Mouse (Mus musculus) cerebellum, postnatal 36 days (tissue): ENCODE measurements at regions not wholly inside any gene's neighbourhood (a gene's known extent, or its start where the extent isn't known, plus 50 kb on each side); places are given as distances from the start of the nearest gene placed in this dataset.
"Not testable (repeated sequence)": the region's sequence is repeated elsewhere in the genome, so short reads cannot be mapped to it uniquely, and the experiment has no call there.

Experiments used
- DNase-seq, 2 experiments: peaks; one replicate each; pipeline ENCODE4 v3.0.0; 2021 to 2022; ENCODE audit warnings: mixed read lengths in 2 of 2

DNA sequence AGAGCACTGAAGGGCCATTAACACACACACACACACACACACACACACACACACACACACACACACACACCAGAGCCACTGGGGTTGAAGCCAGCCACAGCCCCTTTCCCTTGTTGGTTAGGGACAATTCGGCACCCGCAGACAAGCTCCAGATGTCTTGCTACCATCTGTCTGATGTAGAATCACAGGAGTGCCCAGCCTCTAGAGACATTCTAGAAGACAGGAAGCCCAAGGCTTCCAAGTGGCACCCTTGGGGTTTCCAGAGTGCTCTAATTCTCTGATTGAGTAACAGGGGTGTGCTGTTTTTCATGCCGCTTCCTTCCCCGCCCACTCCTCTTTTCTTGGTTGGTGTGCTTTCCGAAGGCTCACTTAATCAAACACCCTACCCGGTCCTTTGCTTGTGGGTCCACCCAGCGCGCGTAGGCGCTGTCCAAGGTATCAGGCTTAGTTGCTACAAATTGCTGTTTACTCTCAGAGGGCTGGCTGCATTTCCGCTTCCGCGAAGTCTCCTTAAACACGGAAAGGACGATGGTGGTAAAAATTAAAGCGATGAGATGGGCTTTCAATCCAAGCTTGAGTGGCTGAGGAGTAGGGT, 59.5 kb upstream of the Zbtb18 start:
- no peak for DNase-seq

DNA sequence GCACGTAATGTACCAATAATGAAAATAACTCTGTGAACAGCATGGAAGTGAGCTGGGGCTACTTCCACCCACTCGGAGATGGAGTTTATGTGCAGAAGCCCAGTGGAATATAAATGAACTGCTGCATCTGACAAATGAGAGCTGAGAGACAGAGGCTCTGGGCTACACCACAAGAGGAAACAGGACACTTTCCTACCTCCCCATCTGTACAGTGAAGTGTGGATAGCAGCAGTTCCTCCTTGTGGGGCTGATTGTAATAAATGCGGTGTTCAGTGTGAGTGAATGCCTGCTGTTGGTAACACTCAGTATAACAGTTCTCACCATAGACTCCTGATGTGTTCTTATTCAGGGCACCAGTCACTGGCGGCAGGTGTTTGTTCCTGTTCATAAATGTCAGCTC, 60.0 kb upstream of the Zbtb18 start:
- no peak for DNase-seq

GRCm38 (mm10) chr1:177378112-177378511, 64.0 kb upstream of the Zbtb18 start:
- DNase-seq = no peak

GRCm38 (mm10) chr1:177373226-177373825, 68.8 kb upstream of the Zbtb18 start:
- no peak for DNase-seq

DNA sequence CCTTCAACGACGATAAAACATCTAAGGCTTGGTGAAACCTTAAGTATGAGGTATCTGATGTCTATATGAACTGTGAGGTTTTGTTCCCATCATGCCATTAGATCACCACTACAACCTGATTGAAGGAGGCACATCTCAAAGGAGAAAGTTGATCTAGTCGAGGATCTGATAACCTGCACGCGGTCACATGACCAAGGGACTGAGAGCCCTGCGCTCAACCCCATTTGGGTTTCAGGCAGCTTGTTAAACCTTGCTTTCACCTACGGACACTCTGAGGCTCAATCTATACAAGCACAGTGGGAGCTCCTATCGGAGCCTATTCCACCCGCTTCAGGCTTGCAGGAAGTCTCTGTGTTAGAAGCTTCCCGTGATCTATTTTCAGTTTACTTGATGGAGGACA, 70.1 kb upstream of the Zbtb18 start:
- no peak for DNase-seq

DNA sequence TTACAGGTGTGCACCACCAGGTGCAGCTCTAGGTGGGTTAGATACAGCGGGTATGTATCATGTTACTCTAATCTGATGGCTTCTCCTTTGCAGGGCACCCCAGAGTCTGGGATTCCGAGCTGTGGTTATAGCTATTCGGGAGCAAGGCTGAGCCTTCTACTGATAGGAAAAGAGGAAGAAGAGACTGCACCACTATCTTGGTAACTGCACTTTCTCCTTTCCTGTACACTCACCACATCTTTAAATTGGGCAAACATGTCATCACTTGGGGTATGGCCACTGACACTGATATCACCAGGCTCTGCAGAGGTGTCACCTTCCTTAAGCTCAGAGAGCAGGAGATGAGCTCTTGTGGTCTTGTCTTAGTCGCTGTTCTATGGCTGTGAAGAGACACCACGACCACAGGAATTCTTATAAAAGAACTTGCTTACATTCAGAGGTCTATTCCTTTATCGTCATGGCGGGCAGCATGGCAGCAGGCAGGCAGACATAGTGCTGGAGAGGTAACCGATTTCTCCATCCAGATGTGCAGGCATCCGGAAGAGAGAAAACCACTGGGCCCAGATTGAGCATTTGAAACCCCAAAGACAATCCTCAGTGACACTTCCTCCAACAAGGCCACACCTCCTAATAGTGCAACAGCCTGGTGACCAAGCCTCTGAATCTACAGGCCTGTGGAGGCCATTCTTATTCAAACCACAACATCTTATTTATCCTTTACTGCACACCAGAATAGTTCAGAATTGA, 74.1 kb upstream of the Zbtb18 start:
- no peak for DNase-seq

- DNase-seq = no peak
Observed at GRCm38 (mm10) chr1:177366914-177367313, 75.2 kb upstream of the Zbtb18 start.

GRCm38 (mm10) chr1:177366475-177366874, 75.7 kb upstream of the Zbtb18 start:
- DNase-seq = peak; percentile 43 to 46

GRCm38 (mm10) chr1:177364355-177364754, 77.8 kb upstream of the Zbtb18 start:
- DNase-seq = no peak

DNA sequence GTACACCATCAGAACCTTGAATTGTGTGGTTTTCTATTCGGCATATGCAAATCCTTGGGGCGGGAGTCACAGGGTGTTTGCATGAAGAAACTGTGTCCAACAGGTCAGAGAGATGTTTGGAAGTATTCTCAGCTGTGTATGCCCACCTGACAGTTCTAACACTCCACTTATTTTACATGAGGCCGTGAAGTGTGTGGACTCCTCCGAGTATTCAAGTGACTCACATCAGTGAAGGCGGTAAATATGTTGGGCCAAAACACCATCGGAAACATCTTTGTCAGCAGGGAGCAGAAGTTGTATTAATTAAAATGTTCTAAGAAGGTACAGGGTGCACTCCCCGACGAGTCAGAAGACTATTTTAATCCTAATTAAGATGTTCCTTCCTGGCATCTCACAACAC, 79.8 kb upstream of the Zbtb18 start:
- DNase-seq = no peak

DNA sequence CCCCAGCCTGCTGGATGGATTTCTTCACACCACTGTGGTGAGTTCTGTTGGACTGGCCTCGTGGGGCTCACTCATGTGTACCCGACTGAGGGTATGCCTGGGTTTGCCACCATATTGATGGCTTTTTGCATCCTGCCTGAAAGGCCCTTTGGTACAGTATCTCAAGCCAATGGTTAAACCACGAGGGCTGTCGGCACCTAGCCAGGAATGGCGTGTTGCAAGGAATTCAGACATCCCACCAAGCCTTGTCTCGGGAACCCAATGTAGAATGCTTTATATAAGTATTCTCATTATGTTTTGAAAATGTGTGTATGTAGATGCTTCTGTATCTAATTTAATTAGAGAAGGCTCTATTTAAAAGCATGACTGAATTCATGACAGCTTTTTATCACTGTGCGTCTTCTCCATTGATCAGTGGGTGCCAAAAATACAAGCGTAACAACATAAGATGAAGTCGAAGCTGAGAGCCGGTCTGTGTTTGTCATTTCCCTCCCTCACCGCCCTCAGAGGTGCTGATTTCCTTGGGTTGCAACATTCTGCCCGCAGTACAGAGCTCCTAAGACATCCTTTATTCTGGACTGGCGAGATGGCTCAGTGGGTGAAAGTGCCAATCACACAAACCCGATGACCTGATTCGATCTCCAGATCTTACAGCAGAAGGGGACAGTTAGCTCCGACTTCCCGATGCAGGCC, 90.5 kb upstream of the Akt3 start:
- no peak for DNase-seq

DNA sequence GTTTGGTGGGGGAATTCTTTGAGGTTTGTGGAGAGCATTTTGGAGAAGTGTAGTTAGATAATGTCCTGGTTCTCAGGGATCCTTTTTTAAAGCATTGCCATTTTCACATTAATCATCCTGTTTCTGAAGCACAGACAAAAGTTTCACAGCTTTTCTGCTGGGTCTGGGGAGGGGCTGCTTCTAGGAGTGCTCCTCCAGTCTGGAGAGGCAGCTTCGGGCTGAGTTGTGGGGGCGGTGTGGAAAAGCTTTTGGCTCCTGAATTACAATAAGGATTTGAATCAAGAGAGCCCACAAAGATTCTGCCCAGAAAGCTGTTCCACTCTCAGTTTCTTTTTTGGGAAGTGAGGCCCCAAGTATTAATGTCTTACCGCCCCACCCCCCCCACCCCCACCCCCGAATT, 89.2 kb upstream of the Akt3 start:
- DNase-seq = no peak

GRCm38 (mm10) chr1:177346540-177346939, 88.5 kb upstream of the Akt3 start:
- DNase-seq = no peak

DNA sequence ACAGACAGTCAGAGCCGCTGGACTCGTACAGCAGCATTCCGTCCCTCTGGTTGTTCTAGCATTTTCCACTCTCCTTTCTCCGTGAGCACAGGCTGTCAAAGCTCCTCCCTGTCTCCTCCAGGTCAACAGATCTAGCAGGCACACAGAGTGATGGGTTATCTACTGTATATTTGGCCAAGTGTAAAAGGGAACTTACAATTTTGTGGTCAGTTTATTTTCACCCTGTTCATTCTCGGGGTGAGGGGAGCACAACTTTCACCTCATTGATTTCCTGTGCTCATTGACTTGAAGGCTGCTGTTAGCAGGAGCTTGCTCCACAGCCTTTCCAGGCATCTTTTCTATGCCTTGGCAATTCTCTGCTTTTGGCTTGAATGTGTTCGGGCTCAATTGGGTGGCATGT, 87.5 kb upstream of the Akt3 start:
- no peak for DNase-seq

DNA sequence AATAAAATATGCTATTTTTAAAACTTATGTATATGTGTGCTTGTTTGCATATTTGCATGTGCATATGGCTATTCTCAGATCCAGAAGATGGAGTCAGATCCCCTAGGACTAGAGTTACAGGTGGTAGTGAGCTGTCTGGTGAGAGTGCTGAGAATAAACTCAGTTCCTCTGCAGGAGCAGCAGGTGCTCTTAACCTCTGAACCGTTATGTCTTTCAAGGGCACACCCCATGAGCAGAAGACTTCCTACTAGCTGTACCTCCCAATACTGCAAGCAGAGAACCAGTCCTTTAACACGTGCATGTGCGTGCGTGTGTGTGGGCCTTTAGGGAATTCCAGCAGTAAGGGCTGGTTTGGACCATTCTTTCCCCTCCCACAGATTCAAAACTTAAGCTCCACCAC, 85.9 kb upstream of the Akt3 start:
- no peak for DNase-seq

GRCm38 (mm10) chr1:177343121-177343520, 85.1 kb upstream of the Akt3 start:
- peak in 1 of 2 experiments; percentile 16 for DNase-seq

GRCm38 (mm10) chr1:177340232-177340631, 82.2 kb upstream of the Akt3 start:
- no peak for DNase-seq

DNA sequence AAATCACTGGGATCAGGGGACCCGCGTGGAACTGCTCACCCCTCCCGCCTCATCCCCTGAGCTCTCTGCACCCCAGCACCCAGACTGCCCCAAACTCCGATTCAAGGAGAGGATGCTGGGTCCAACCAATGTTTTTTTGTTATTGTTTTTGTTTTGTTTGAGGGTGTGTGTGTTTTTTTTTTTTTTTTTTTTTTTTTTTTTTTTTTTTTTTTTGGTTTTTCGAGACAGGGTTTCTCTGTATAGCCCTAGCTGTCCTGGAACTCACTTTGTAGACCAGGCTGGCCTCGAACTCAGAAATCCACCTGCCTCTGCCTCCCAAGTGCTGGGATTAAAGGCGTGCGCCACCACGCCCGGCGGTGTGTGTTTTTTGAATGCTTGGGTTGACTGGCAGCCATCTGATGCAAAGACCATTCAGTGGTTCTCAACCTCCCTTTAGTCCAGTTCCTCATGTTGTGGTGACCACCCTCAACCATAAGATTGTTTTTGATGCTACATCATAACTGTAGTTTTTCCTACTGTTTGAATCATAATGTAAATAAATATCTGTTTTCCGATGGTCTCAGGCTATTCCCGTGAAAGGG, 81.3 kb upstream of the Akt3 start:
- DNase-seq = not testable (repeated sequence)

DNA sequence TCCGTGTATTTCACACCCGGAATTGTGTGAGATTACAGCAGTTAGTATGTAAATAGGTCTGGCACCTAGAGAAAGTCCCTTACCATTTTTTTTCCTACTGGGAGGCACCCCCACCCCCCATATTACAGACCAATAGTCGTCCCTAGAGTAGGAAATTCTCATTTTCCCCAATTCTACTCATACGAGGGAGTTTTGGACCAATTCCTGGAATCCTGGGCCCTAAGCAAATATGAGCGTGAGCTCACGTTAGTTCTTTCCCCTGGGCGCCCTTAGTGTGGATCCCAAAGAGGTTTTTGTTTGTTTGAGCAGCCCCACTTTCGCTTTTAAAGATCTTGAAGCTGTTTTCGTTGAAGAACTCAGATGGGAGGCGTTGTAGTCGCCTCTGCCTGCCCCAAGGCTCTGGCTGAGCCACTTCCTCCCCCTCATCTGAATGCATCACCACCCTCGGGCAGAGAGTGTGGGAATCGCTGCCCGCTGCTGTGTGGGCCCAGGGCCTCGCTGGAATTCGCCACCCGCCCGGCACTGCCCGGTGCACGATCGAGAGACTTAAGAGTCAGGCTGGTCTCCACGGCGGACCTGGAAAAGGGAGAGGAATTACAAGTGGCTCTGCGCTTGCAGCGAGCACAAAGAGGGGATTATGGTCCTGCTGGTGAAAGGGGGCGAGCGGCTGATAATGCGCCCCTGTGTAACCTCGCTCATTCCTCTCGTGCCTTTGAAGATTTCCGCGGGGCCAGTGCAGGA, 80.6 kb upstream of the Akt3 start:
- DNase-seq = peak; percentile 55 to 56

DNA sequence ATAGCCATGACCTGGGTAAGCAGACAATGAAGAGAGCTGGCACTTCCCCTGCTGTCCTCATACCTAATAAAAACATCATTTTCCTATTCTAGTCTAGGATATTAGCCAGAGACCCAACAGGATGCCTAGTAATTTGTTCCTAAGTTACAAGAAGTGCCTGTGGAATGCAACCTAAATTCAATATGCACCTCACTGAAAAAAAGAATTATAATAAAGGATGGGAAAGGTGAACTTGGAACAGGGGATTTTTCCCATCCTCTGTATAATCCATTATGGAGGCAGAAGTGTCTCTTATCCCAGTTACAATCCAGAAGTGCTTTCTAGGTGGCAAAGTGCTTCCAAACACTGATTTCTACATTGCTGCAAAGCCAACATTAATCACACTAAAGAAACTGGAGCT, 79.8 kb upstream of the Akt3 start:
- no peak for DNase-seq

GRCm38 (mm10) chr1:177337141-177337540, 79.1 kb upstream of the Akt3 start:
- DNase-seq = no peak

DNA sequence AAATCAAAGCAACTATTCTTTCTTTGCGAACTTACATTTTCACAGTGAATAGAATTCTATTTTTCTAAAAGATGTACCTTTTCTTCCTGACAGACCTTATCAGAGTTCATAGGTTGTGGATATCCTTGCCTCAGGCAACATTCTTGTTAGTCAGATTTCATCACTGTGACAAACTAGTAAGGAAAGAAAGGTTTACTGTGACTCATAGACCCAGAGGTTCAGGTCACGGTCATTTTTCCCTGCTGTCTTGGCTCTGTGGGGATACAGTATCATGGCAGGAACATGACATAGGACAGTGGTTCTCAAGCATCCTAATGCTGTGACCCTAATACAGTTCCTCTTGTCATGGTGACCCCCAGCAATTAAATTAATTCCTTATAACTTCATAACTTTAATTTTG, 78.4 kb upstream of the Akt3 start:
- no peak for DNase-seq

- DNase-seq = no peak
Observed at GRCm38 (mm10) chr1:177335961-177336360, 78.0 kb upstream of the Akt3 start.
